Mouse (Mus musculus): ENCODE measurements around the gene Plgrkt. TPM values are rescaled to one million over a fixed set of nuclear protein-coding genes. Genes with fewer than 3 reads are reported as not detected.

The Plgrkt gene
- polyA plus RNA-seq, 1 experiment from 2014 or later = 41.2 TPM

- Histone ChIP-seq H3K9ac (no peak overlapping the region), H3K36me3 (peaks cover 6% of the 10 kb centered on the region; the same call in 1 of the 2 replicates), H3K27me3 (replicated peaks) (no peaks in the 10 kb centered on the region), H3K4me3 (no peak overlapping the region), H3K4me1 (no peaks in the 10 kb centered on the region), H3K27ac (replicated peaks) (no peak overlapping the region), H3K9me3 (no peaks in the 10 kb centered on the region), H3K4me2 (no peak overlapping the region)
- ATAC-seq (ENCODE audit: extremely low read depth, insufficient number of reproducible peaks, low FRiP score, low TSS enrichment) = no peak
- 87% methylated on average over 6 of the region's 6 CpGs for WGBS
These were observed 21.6 kb downstream of the Plgrkt start for GRCm38 (mm10) chr19:29345636-29346035.

- no peaks in the 10 kb centered on the region for H3K27me3 ChIP-seq (replicated peaks)
- H3K9me3 ChIP-seq = no peaks in the 10 kb centered on the region
- no peak overlapping the region for H3K4me2 ChIP-seq
- H3K9ac ChIP-seq = no peak overlapping the region
- no peak overlapping the region for H3K27ac ChIP-seq (replicated peaks)
- ATAC-seq (ENCODE audit: extremely low read depth, insufficient number of reproducible peaks, low FRiP score, low TSS enrichment) = no peak
- H3K36me3 ChIP-seq = peaks cover 2% of the 10 kb centered on the region; the same call in 1 of the 2 replicates
- no peaks in the 10 kb centered on the region for H3K4me1 ChIP-seq
- no peak overlapping the region for H3K4me3 ChIP-seq
These were observed 22.3 kb downstream of the Plgrkt start for GRCm38 (mm10) chr19:29344868-29345267.

GRCm38 (mm10) chr19:29342281-29342680 is 24.9 kb downstream of the Plgrkt start:
- ATAC-seq (ENCODE audit: extremely low read depth, insufficient number of reproducible peaks, low FRiP score, low TSS enrichment) = no peak
- no peaks in the 10 kb centered on the region for H3K27me3 ChIP-seq (replicated peaks)
- 68% methylated on average over 6 of the region's 6 CpGs for WGBS
- no peak overlapping the region for H3K9ac ChIP-seq
- H3K27ac ChIP-seq (replicated peaks) = no peak overlapping the region
- no peaks in the 10 kb centered on the region for H3K4me1 ChIP-seq
- no peaks in the 10 kb centered on the region for H3K9me3 ChIP-seq
- H3K36me3 ChIP-seq = no peaks in the 10 kb centered on the region
- no peak overlapping the region for H3K4me2 ChIP-seq
- no peak overlapping the region for H3K4me3 ChIP-seq

- Histone ChIP-seq H3K9me3 (no peaks in the 10 kb centered on the region), H3K27ac (replicated peaks) (no peak overlapping the region), H3K9ac (no peak overlapping the region), H3K4me1 (no peaks in the 10 kb centered on the region), H3K27me3 (replicated peaks) (no peaks in the 10 kb centered on the region), H3K4me2 (no peak overlapping the region), H3K4me3 (no peak overlapping the region), H3K36me3 (no peaks in the 10 kb centered on the region)
- ATAC-seq (ENCODE audit: extremely low read depth, insufficient number of reproducible peaks, low FRiP score, low TSS enrichment) = no peak
- WGBS = 76% methylated on average over 4 of the region's 4 CpGs
These were observed 26.2 kb downstream of the Plgrkt start for GRCm38 (mm10) chr19:29341029-29341428.

DNA sequence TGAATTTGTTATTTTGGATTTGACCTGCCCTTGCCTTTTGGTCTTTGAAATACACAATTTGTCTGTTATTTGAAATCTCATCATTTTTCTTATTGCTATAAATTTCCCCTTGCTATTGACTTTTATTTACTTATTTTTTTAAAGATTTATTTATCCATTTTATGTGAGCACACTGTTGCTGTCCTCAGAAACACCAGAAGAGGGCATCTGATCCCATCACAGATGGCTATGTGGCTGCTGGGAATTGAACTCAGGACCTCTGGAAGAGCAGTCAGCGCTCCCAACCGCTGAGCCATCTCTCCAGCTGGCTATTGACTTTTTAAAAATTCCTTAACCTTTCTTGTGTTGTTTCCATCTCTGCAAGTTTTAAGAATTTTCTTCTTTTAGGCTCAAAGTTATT is 30.6 kb downstream of the Plgrkt start:
- 89% methylated on average over 2 of the region's 2 CpGs for WGBS
- Histone ChIP-seq H3K9ac (no peak overlapping the region), H3K4me3 (no peak overlapping the region), H3K4me2 (no peak overlapping the region), H3K4me1 (0 out of 2 replicates have a peak, but pooled peaks cover 9% of the 10 kb centered on the region), H3K36me3 (no peaks in the 10 kb centered on the region), H3K9me3 (no peaks in the 10 kb centered on the region), H3K27ac (replicated peaks) (no peak overlapping the region), H3K27me3 (replicated peaks) (peaks cover 24% of the 10 kb centered on the region)
- no peak for ATAC-seq (ENCODE audit: extremely low read depth, insufficient number of reproducible peaks, low FRiP score, low TSS enrichment)

GRCm38 (mm10) chr19:29334068-29334745 is 33.0 kb downstream of the Plgrkt start, which contains the start of gene Rln1:
Gene Rln1 (minus strand): TSS chr19:29334670.
- no peak for ATAC-seq (ENCODE audit: extremely low read depth, insufficient number of reproducible peaks, low FRiP score, low TSS enrichment)
- Histone ChIP-seq H3K9ac (peak within 1 kb of the TSS; percentile 78), H3K9me3 (no peaks in the 10 kb centered on the region), H3K4me2 (peak within 1 kb of the TSS; percentile 92), H3K4me3 (peak within 1 kb of the TSS; percentile 57), H3K27me3 (replicated peaks) (peaks cover 24% of the 10 kb centered on the region), H3K4me1 (0 out of 2 replicates have a peak, but pooled peaks cover 9% of the 10 kb centered on the region), H3K27ac (replicated peaks) (no peak within 1 kb of the TSS), H3K36me3 (no peaks in the 10 kb centered on the region)
- 2% methylated on average over 23 of the region's 23 CpGs for WGBS

GRCm38 (mm10) chr19:29326822-29327552 is 40.2 kb downstream of the Plgrkt start:
- 74% methylated on average over 13 of the region's 13 CpGs for WGBS
- H3K4me1 ChIP-seq = peaks cover 9% of the 10 kb centered on the region
- no peak overlapping the region for H3K27ac ChIP-seq (replicated peaks)
- no peak overlapping the region for H3K9ac ChIP-seq
- peaks cover 4% of the 10 kb centered on the region; the same call in 1 of the 2 replicates for H3K27me3 ChIP-seq (replicated peaks)
- H3K36me3 ChIP-seq = no peaks in the 10 kb centered on the region
- H3K9me3 ChIP-seq = no peaks in the 10 kb centered on the region
- no peak for ATAC-seq (ENCODE audit: extremely low read depth, insufficient number of reproducible peaks, low FRiP score, low TSS enrichment)
- H3K4me2 ChIP-seq = no peak overlapping the region
- no peak overlapping the region for H3K4me3 ChIP-seq

DNA sequence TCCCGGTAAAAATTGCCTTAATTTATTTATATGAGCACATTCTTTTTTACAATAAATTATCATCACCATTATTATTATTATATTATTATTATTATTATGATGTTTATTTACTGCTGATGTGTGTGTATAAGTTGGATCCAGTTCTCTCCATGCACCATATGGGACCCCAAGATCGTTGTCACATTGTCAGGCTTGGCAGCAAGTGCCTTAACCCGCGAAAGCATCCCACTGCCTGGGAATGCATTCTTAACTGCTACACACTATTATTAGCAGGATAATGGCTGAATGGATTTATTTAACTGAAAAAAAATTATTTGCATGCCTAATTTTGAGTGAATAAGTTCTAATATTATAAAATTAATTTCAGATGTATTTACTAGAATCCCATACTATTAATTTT is 40.8 kb downstream of the Plgrkt start:
- Histone ChIP-seq H3K4me1 (peaks cover 9% of the 10 kb centered on the region), H3K27me3 (replicated peaks) (peaks cover 4% of the 10 kb centered on the region; the same call in 1 of the 2 replicates), H3K4me2 (no peak overlapping the region), H3K36me3 (no peaks in the 10 kb centered on the region), H3K27ac (replicated peaks) (no peak overlapping the region), H3K4me3 (no peak overlapping the region), H3K9me3 (no peaks in the 10 kb centered on the region), H3K9ac (no peak overlapping the region)
- ATAC-seq (ENCODE audit: extremely low read depth, insufficient number of reproducible peaks, low FRiP score, low TSS enrichment) = no peak
- 89% methylated on average over 4 of the region's 4 CpGs for WGBS

- no peak overlapping the region for H3K27ac ChIP-seq (replicated peaks)
- no peaks in the 10 kb centered on the region for H3K36me3 ChIP-seq
- H3K27me3 ChIP-seq (replicated peaks) = peaks cover 4% of the 10 kb centered on the region; the same call in 1 of the 2 replicates
- no peak for ATAC-seq (ENCODE audit: extremely low read depth, insufficient number of reproducible peaks, low FRiP score, low TSS enrichment)
- H3K4me3 ChIP-seq = peak overlapping the region; percentile 52
- H3K4me1 ChIP-seq = peaks cover 9% of the 10 kb centered on the region
- H3K4me2 ChIP-seq = peak overlapping the region; percentile 72
- WGBS = 66% methylated on average over 9 of the region's 9 CpGs
- H3K9me3 ChIP-seq = no peaks in the 10 kb centered on the region
- H3K9ac ChIP-seq = peak overlapping the region; percentile 33
These were observed 41.4 kb downstream of the Plgrkt start for GRCm38 (mm10) chr19:29325852-29326180.

- H3K9ac ChIP-seq = peak within 1 kb of the TSS; percentile 73
- WGBS = 5% methylated on average over 23 of the region's 31 CpGs
- no peaks in the 10 kb centered on the region for H3K36me3 ChIP-seq
- no peak within 1 kb of the TSS for H3K27ac ChIP-seq (replicated peaks)
- peaks cover 9% of the 10 kb centered on the region for H3K4me1 ChIP-seq
- peak; percentile 96 for ATAC-seq (ENCODE audit: extremely low read depth, insufficient number of reproducible peaks, low FRiP score, low TSS enrichment)
- no peaks in the 10 kb centered on the region for H3K9me3 ChIP-seq
- H3K4me3 ChIP-seq = peak within 1 kb of the TSS; percentile 52
- peak within 1 kb of the TSS; percentile 72 for H3K4me2 ChIP-seq
- H3K27me3 ChIP-seq (replicated peaks) = peaks cover 4% of the 10 kb centered on the region; the same call in 1 of the 2 replicates
These were observed 41.9 kb downstream of the Plgrkt start, which contains the start of gene Insl6 for GRCm38 (mm10) chr19:29325053-29325851. Gene Insl6 (minus strand): TSS chr19:29325356.

DNA sequence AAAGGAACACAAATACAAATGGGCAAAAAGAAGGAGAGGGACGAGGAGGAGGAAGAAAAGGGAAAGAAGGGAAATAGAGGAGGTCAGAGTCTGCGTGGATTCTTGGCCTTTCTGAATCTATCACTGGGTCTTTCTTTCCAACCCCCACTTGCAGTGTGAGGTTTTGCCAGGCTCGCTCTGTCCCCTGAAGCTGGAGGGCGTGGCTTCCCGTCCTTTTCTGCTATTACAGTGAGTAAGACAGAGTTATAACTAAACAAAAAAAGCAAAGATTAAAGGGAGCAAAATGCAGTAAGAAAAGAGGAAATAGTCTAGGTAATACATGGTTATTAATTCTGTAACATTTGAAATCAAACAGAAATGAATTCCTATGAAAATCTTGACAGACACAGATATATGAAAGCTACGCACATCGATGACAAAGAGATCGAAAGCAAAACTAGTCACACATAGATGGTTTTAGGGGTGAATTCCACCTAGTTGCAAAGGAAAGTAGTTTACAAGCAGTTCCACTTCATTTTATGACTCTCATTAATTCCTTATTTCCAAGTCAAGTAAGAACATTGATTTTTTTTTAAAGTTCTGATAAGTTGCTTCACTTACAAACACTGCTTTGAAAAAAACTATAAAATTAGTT is 43.7 kb downstream of the Plgrkt start:
- H3K27ac ChIP-seq (replicated peaks) = no peak overlapping the region
- no peaks in the 10 kb centered on the region for H3K9me3 ChIP-seq
- H3K4me2 ChIP-seq = no peak overlapping the region
- H3K4me3 ChIP-seq = no peak overlapping the region
- no peaks in the 10 kb centered on the region for H3K36me3 ChIP-seq
- no peak for ATAC-seq (ENCODE audit: extremely low read depth, insufficient number of reproducible peaks, low FRiP score, low TSS enrichment)
- H3K27me3 ChIP-seq (replicated peaks) = peaks cover 4% of the 10 kb centered on the region; the same call in 1 of the 2 replicates
- H3K4me1 ChIP-seq = peaks cover 9% of the 10 kb centered on the region
- no peak overlapping the region for H3K9ac ChIP-seq
- WGBS = 67% methylated on average over 8 of the region's 8 CpGs
